Mouse (Mus musculus) left cerebral cortex, adult 2 months (tissue): ENCODE measurements around the gene Slc7a5. TPM values are rescaled to one million over a fixed set of nuclear protein-coding genes. Genes with fewer than 3 reads are reported as not detected.

Experiments
- DNase-seq, 2 experiments: peaks; one replicate each; pipeline ENCODE4 v3.0.0; 2021 to 2022; ENCODE audit warnings: low spot score in 2 of 2, mixed read lengths in 1 of 2; ENCODE audit errors: extremely low spot score in 1 of 2
- H3K27ac ChIP-seq: fragments of 200-600 bp; 2 replicates; pipeline ENCODE4 v1.8.1; 2022
- H3K4me3 ChIP-seq: fragments of 200-600 bp; 2 replicates; pipeline ENCODE4 v1.8.1; 2022
- CTCF ChIP-seq: fragments of 200-600 bp; IDR thresholded peaks from 2 replicates; pipeline ENCODE4 v1.8.1; 2022; ENCODE audit warnings: antibody characterized with exemption, mild to moderate bottlenecking, moderate library complexity
- intact Hi-C: fragments of 180-260 bp; cut with DNase I; formaldehyde crosslinking; loops from one replicate; pipeline ENCODE4 v1.15.1; 2025
- total RNA-seq, 2 experiments: library from RNA; stranded (reverse); gene quantifications; 2 replicates each; pipeline ENCODE4 v1.2.3; 2021

Gene Slc7a5
- total RNA-seq, 2 experiments from 2014 or later: 61.5 to 63.2 TPM

DNA sequence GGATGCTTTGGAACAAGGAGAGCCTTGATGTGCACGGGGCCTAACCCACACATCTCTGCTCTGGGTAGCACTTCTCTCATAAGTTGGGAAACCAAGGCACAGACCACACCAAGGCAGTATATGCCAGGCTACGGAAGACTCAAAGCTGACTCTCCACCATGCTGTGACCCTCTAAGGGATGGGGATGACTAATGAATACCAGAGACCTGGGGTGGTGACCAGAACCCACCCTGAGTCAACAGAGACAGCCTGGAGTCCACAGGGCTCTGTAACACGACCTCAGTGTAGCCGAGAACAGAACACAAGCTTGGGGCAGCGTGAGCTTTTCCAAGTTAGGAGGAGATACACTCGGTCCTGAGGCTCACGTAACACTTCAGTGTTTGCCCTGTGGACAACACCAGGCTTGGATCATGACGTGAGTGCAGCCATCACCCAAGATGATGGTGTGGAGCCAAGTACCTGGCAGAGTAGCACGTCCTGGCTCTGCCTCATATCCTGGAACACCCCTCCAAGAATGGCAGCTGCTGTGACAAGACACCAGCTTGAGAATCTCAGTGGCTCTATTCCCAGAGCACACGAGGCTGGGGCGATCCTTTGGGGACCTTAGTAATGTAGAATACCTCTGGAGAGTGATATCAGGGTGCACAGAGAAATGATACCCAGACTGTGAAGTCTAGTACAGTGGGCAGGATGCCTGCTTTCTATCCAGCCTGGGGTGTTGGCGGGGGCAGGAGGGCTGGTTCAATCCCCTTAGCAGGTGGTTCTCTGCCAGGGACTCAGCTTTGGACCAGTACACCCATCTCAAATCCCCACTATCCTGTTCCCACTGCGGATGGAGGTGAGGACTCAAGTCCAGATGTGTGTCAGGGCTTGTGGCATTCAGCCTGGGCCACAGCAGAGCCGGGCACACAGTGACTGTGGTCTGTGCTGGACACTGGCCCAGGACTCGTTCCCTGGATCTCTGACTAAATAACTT is 17.4 kb downstream of the Slc7a5 start:
- no peak for TF ChIP-seq CTCF

DNA sequence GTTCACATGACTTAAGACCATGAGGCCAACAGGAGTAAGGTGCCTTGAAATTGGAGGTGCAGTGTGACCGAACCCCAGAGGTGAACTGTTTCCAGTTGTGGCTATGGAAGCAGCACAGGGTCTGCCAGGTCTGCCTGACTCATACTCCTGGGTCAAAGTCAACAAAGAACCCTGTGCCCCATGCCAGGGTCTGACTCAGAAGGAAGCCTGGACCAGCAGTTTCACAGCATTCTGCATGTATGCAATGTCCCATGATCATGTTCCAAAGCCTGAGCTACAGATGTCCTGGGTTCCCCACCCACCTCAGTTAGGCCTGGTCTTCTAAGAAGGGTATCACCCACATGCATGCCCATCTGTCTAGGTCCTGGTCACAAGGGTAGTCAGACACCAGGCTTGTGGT is 18.2 kb downstream of the Slc7a5 start:
- Histone ChIP-seq H3K4me3 (no peak overlapping the region), H3K27ac (no peak overlapping the region)
- TF ChIP-seq CTCF: no peak
- no peak for DNase-seq
- intact Hi-C loops: no loop called here

More for the DNA sequence above, 17.4 kb downstream of the Slc7a5 start:
- no peak overlapping the region for H3K27ac ChIP-seq
- intact Hi-C loops: no loop called here
- no peak overlapping the region for H3K4me3 ChIP-seq
- DNase-seq: no peak

DNA sequence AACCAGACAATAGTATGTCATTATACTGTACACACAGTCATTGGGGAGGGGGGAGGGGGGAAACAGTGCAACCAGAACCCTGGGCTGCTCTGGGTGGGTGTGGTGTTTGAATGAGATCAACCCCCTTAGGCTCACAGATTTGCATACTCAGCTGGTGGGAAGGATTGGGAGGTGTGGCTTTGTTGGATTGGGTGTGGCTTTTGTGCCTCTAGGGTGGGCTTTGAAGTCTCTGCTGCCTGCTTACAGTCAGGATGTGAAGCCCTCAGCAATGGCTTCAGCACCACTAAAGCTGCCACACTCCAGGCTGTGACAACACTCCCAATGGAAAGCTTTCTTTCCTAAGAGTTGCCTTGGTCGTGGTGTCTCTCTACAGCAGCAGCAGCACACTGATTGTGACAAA is 19.9 kb downstream of the Slc7a5 start:
- Histone ChIP-seq H3K4me3 (no peak overlapping the region), H3K27ac (no peak overlapping the region)
- intact Hi-C loops: no loop called here
- TF ChIP-seq CTCF: no peak
- no peak for DNase-seq

DNA sequence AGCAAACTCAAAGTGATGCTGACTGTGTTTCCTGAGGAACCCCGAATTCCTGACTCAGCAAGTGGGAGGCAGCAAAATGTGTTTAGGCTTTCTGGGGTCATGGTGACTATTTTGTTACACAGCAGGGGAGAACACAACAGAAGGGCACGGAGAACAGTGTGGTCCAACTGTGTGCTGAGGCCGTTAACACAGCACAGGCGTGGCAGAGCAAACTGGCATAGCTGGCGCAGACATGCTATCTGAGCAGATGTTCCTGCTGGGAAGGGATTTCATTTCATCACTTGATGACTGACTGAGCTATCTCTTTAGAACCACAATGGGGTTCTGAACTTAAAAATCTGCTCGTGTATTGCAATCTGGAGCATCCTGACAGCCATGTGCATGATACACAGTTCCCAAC is 22.1 kb downstream of the Slc7a5 start:
- H3K4me3 ChIP-seq: no peak overlapping the region
- TF ChIP-seq CTCF: no peak
- no peak overlapping the region for H3K27ac ChIP-seq
- DNase-seq: no peak
- intact Hi-C loops: no loop called here

DNA sequence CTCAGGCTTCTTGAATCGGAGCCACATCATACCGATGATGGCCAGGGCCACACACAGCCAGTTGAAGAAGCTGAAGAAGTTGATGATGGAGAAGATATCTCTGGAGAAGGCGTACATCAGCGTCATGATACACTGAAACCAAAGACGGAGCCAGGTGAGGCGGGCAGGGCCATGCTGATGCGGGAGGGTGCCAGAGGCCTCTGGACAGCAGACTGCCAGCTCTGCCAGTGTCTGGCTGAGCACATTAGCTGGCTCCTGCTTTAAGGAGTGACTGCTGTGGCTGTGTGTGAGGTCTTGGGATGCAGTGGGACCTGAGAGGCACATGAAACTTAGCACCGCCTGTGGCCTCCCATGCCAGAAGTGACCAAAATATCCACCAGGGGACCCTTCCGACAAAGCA is 22.5 kb downstream of the Slc7a5 start:
- intact Hi-C loops: no loop called here
- no peak overlapping the region for H3K4me3 ChIP-seq
- DNase-seq: no peak
- no peak for TF ChIP-seq CTCF
- H3K27ac ChIP-seq: no peak overlapping the region

DNA sequence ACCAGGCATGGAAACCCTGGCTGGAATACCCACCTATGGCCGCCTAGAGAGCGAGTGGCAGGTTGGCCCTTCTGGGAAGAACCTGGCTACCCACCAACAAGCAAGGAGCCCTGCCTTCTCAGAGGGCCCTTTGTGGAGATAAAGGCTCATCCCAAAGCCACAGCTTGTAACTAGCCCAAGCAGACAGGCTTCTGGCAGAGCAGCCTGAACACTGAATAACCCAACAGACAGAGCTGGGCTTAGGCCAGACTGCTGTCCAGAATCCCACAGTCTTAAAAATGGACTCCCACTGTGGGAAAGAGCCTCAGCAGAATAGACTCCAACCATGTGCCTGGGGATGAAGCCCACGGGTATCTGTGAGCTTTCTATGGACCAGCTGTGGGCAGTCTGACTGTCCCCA is 23.3 kb downstream of the Slc7a5 start:
- Histone ChIP-seq H3K27ac (no peak overlapping the region), H3K4me3 (no peak overlapping the region)
- no peak for DNase-seq
- TF ChIP-seq CTCF: no peak
- intact Hi-C loops: no loop called here

DNA sequence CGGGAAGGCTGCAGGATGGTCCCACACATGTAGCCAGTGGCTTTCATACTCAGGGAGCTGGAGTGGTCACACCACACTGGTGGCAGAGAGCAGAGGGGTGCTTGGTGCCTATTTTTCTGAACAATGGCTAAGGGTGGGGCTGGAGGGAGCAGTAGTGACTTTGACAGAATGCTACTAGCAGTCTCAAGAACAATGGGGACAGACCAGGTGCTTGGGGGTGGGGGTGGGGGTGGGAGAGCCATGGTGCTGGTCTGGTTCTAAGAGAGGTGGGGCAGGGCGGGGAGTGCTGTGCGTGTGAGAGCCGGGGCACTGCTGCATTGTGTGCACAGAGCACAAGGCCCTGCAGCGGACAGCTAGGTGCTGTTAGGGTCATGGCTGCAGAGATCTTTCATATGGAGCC is 25.6 kb downstream of the Slc7a5 start:
- no peak for TF ChIP-seq CTCF
- DNase-seq: no peak
- intact Hi-C loops: no loop called here
- no peak overlapping the region for H3K4me3 ChIP-seq
- H3K27ac ChIP-seq: no peak overlapping the region

DNA sequence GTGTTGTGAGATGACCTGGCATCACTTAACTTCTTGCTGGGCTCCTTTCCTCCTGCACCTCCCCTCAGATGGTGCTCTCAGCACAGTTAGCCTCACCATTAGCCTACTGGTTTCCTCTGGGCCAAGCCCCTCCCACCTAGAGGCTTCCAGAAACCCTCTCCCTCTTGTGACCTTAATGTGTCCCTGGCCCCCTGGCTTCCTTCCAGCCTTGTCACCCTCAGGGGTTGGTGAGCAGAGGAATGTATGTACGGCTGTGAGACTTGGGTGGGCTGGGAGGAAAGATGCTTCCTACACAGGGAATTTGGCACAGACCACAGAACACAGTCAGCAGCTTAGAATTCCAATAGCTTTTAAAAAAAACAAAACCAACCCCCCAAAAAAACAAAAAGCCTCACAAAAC is 26.7 kb downstream of the Slc7a5 start:
- H3K27ac ChIP-seq: no peak overlapping the region

DNA sequence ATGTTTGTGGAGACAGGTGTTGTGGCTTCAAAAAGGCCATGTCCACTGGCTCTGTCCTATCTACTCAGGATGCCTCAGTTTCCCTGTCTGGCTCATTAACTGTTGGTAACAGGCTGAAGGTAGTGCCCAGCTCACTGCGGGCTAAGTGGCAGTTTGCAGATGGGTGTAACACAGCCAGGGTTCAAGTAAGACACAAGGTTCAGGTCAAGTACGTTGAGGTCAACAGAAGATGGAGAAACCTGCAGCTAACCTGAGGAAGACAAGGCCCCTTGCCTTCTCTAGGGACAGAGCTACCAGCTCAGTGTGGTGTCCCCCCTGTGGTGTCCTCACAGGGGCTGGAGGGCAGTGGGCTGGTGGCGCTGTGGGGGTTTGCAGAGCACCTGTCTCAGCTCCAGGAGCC is 27.8 kb downstream of the Slc7a5 start:
- Histone ChIP-seq H3K4me3 (no peak overlapping the region), H3K27ac (no peak overlapping the region)
- intact Hi-C loops: no loop called here
- no peak for TF ChIP-seq CTCF
- no peak for DNase-seq

More for the DNA sequence above, 26.7 kb downstream of the Slc7a5 start:
- no peak for TF ChIP-seq CTCF
- intact Hi-C loops: no loop called here
- no peak overlapping the region for H3K4me3 ChIP-seq
- DNase-seq: no peak

DNA sequence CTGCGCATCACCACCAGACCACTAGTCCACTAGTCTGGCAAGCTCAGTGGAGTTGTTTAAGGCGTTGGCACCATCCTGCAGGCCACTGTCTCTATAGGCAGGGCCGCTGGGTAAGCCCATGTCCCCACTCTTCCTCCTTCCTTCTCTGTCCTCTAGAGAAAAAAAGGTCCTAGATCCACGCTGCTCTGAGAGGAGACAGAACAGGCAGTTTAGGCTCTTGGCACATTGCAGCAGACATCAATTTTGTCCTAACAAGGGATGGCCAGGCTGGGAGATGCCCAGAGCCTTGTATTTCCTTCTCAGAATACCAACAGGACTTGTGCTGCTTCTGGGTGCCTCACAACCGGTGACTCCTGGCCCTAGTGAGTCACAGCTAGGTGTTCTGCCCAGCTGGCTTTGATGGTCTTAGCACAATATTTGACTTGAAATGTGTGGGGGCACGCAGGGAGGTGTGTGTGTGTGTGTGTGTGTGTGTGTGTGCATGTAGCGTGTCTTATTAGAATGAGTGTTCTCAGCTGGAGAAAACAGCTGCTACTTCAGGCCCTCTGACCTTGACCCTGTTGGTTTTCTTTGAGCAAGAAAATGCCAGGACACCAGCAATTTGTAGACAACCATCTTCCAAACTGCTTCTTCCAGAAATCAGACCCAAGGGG is 29.5 kb downstream of the Slc7a5 start:
- no peak for DNase-seq
- Histone ChIP-seq H3K27ac (no peak overlapping the region), H3K4me3 (no peak overlapping the region)
- intact Hi-C loops: no loop called here
- no peak for TF ChIP-seq CTCF

DNA sequence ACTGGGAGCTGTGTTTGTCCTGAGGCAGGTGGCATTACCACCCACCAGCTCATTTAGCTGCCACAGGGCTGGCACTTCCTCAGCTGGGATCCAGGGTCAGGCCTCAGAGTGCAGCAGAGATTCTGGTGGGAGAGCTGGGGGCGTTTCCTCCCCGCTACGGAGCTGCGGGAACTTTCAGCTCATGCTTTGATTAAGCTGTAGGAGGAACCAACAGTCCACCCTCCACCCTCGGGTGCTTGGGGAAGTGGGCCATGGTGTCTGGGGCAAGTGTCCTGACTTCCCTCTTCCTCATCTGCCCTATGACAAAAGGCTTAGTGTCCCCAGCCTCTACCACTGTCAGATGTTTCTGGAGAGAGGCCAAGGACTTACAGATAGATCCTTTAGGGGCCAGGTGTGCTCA is 30.3 kb downstream of the Slc7a5 start:
- intact Hi-C loops: no loop called here
- no peak for DNase-seq
- no peak for TF ChIP-seq CTCF
- Histone ChIP-seq H3K27ac (no peak overlapping the region), H3K4me3 (no peak overlapping the region)

DNA sequence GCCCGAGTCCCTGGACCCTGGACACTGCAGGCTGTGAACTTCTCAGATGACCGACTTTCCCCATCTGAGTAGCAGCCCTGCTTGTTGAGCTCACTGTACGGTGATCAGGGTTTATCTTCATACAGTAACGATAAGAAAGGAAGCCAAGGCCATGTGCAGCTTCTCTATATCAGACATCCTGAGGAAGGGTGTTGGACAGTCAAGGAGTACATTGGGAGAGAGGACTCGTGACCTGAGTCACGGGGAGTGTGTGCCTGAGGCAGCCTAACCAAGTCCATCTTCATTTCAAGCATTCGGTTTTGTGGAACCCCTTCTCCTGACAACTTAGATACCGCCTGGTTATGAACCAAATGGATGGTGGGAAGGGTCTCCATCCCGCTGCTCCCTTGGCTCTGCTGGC is 32.0 kb downstream of the Slc7a5 start:
- Histone ChIP-seq H3K4me3 (no peak overlapping the region), H3K27ac (peak overlapping the region; percentile 54; the same call in 1 of the 2 replicates)
- TF ChIP-seq CTCF: no peak
- DNase-seq: no peak
- intact Hi-C loops: no loop called here
